Mouse (Mus musculus) ES-E14 (cell line): ENCODE results near the gene Smad3.

Source experiments
- CHD2 ChIP-seq: IDR thresholded peaks from 2 replicates; pipeline ENCODE4 v1.6.1; 2014; ENCODE audit warnings: mild to moderate bottlenecking, low read depth, low read length, inconsistent platforms
- HCFC1 ChIP-seq: IDR thresholded peaks from 2 replicates; pipeline ENCODE4 v1.6.1; 2012; ENCODE audit warnings: low read length, inconsistent platforms, borderline replicate concordance; ENCODE audit not compliant: insufficient read depth
- MAFK ChIP-seq: IDR thresholded peaks from 2 replicates; pipeline ENCODE4 v1.6.1; 2014; ENCODE audit warnings: mild to moderate bottlenecking, low read depth, low read length, inconsistent platforms; ENCODE audit not compliant: insufficient read depth
- ZC3H11A ChIP-seq: IDR thresholded peaks from 2 replicates; pipeline ENCODE4 v1.6.1; 2012; ENCODE audit warnings: low read depth, mild to moderate bottlenecking, inconsistent platforms, low read length, borderline replicate concordance
- ZNF384 ChIP-seq: IDR thresholded peaks from 2 replicates; pipeline ENCODE4 v1.6.1; 2012; ENCODE audit warnings: low read depth, low read length, inconsistent platforms

- TF ChIP-seq MAFK (no peak), HCFC1 (no peak), CHD2 (no peak), ZC3H11A (no peak), ZNF384 (no peak)
Observed at GRCm38 (mm10) chr9:63660061-63660460, 97.7 kb downstream of the Smad3 start.
